Mouse (Mus musculus) liver, adult 2 months (tissue): ENCODE measurements around the gene Wdr11.

Experiments
- CTCF ChIP-seq: fragments of 200-500 bp; IDR thresholded peaks from 2 replicates; pipeline ENCODE4 v1.5.1; 2011; ENCODE audit warnings: low read depth, low read length, control low read depth
- POLR2A ChIP-seq: fragments of 200-500 bp; IDR thresholded peaks from 2 replicates; pipeline ENCODE4 v1.6.1; 2011; ENCODE audit warnings: low read length, control low read depth; ENCODE audit not compliant: insufficient read depth; ENCODE audit errors: extremely low read depth

DNA sequence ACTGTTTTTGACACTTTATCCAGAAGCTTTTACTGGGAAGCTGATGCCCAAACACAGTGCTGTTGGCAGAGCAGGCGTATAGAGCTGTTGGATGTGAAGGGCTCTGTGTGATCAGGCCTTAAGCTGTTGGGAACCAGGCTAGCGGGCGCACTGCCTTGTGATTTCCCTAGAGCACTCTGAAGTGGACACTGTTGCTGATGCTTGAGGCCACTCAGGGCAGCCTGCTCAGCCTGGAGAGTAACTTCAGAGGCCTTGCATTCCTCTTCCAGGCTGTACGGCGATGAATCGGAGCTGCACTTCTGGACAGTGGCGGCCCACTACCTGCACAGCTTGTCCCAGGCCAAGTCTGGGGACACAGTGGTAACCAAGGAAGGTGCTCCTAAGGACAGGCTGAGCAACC, 38.7 kb downstream of the Wdr11 start:
- TF ChIP-seq CTCF (no peak), POLR2A (no peak)
